Mouse (Mus musculus) thymus, adult 18-20 months (tissue): ENCODE results near the gene 1700129C05Rik.

Experiments used
- DNase-seq, 2 experiments: peaks; one replicate each; pipeline ENCODE4 v3.0.0; 2022; ENCODE audit warnings: mixed read lengths in 2 of 2

The 1700129C05Rik gene

GRCm38 (mm10) chr14:59142793-59143192, at the start of gene 1700129C05Rik:
1700129C05Rik (minus strand) TSS chr14:59142893.
- DNase-seq, result no peak

- DNase-seq, result no peak
Observed at GRCm38 (mm10) chr14:59186121-59186520, 43.4 kb upstream of the 1700129C05Rik start.

- no peak for DNase-seq
Observed at GRCm38 (mm10) chr14:59185514-59185913, 42.8 kb upstream of the 1700129C05Rik start.

GRCm38 (mm10) chr14:59182732-59183131, 40.0 kb upstream of the 1700129C05Rik start:
- DNase-seq, result no peak

- no peak for DNase-seq
Observed at GRCm38 (mm10) chr14:59178649-59179048, 36.0 kb upstream of the 1700129C05Rik start, which contains the start of gene Gm5142. Gm5142 (minus strand) TSS chr14:59178749.

GRCm38 (mm10) chr14:59157016-59157698, 14.5 kb upstream of the 1700129C05Rik start:
- DNase-seq, result no peak

GRCm38 (mm10) chr14:59155589-59155988, 12.9 kb upstream of the 1700129C05Rik start:
- DNase-seq, result no peak

GRCm38 (mm10) chr14:59114281-59114680, 28.4 kb downstream of the 1700129C05Rik start:
- no peak for DNase-seq

- DNase-seq, result no peak
Observed at GRCm38 (mm10) chr14:59104006-59104605, 38.6 kb downstream of the 1700129C05Rik start.

GRCm38 (mm10) chr14:59093601-59094000, 49.1 kb downstream of the 1700129C05Rik start:
- no peak for DNase-seq

GRCm38 (mm10) chr14:59084396-59084795, 58.3 kb downstream of the 1700129C05Rik start:
- no peak for DNase-seq
